Comparison of ENCODE assay signal across 1 mouse cellular context in the genomic region with DNA sequence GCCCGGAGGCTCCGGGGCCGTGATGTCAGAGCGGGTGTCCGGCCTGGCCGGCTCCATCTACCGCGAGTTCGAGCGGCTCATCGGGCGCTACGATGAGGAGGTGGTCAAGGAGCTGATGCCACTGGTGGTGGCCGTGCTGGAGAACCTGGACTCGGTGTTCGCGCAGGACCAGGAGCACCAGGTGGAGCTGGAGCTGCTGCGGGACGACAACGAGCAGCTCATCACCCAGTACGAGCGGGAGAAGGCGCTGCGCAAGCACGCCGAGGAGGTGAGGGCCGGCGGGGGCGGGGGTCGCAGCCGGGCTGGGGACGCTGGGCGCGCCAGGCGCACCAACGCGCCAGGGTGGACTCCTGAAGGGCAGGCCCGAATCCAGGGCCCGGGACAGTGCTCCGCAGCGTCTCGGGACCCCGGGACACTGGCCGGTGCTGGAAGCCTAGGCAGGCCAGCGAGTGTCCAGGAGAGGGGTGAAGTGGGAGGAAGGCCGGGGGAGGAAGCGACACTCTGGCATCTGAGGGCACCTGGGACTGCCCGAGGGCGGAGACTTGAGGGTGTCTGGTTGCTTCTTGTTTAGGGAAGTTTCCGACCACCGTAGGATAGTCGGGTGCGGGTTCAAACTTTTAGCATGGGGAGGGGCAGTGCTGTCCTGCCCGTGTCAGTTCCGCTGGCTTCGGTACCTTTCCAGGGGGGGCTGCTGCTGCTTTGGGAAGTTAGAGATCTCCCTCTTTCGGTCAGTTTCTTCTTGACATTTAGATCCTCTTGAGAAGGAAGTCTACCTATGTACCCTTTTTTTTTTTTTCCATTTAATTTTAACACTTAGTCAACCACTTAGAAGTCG.
TF ChIP-seq lines count a peak whose summit lies in the region.

No protein-coding gene starts in this region.

TF ChIP-seq in myocyte, 11 proteins besides CTCF, POLR2A, EP300 and RAD21 (continued from another document):
- no peak for TF ChIP-seq SRF (IDR thresholded peaks at IDR 0.05; ENCODE audit: control insufficient read depth, insufficient read length, low read depth)
TF ChIP-seq in myocyte: peak in this region for 0.
